Mouse (Mus musculus) ES-Bruce4 (cell line): ENCODE measurements around the gene Mtus2.

Experiments used
- CTCF ChIP-seq: IDR thresholded peaks from one replicate; pipeline ENCODE4 v1.8.1; 2011; ENCODE audit warnings: low read depth, low read length
- EP300 ChIP-seq: IDR thresholded peaks from 2 replicates; pipeline ENCODE4 v1.6.1; 2011; ENCODE audit warnings: low read depth, low read length; ENCODE audit not compliant: insufficient read depth
- POLR2A ChIP-seq: IDR thresholded peaks from one replicate; pipeline ENCODE4 v1.8.1; 2011; ENCODE audit warnings: low read length; ENCODE audit not compliant: insufficient read depth

GRCm38 (mm10) chr5:147915038-147915566, 42.0 kb upstream of the Mtus2 start:
- TF ChIP-seq CTCF (peak; percentile 50), POLR2A (no peak), EP300 (no peak)
